Mouse (Mus musculus): Measurements from ENCODE around the gene Soat2. TPM values are rescaled to one million over a fixed set of nuclear protein-coding genes. Genes with fewer than 3 reads are reported as not detected.

Soat2 gene
- polyA plus RNA-seq, 1 experiment from 2014 or later = 0.20 TPM

DNA sequence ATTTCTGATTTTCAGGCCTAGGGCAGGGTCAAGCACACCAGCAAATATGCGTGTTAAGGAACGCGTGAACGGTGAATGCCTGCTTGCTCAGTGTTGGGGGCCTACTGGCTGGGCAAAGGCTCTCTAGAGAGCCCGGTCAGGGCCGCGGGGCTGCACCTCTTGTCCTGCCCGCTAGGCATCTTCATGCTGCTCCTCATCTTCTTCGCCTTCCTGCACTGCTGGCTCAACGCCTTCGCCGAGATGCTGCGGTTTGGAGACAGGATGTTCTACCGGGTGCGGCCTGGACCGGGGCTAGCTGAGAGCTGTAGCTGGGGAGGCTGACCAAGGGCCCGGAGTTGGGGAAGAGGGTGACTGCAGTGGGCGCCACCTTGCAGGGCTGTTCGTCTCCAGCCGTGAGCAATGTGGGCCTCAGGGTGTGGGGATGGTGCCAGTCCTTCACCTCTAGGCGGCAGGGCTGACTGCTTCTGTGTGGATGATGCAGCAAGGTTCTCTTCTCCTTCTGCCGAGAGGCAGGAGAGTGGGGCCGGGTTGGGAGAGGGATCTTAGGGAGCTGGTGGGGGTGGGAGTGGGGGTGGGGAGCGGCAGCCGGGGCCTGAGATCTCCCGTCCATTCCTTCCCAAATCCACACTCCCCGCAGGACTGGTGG, 10.2 kb downstream of the Soat2 start:
- WGBS = 63% methylated on average over 26 of the region's 27 CpGs

DNA sequence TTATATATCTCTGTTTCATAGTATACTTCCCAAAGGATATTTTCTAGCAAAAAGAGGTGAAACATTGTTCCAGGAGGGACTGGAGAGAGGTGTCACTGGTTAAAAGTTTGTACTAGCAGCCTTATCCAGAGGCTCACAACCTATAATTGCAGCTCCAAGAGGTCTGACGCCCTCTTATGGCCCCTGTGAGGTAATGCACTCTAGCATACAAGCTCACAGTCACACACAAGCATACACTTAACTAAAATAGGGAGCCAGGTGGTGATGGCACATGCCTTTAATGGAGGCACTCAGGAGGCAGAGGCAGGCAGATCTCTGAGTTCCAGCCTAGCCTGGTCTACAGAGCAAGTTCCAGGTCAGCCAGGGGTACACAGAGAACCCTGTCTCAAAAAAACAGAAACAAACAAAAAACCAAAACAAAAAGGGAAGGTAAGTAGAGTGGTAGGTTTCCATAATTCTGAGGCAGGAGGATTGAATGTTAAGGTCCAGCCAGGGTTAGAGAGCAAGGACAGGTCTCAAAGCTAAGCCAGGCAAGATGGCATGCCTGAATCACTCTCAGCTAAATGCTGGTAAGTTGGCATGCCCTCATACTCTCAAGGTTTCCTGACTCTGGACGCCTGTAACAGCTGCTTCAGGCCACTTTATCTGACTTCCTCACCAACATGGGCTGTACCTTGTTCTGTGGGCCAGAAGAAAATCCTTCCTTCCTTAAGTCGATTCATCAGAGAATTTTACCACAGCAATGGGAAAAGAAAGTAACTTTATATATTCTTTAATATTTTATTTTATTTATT, 13.8 kb downstream of the Soat2 start:
- no peak overlapping the region for H3K4me3 ChIP-seq
- peaks cover 44% of the 10 kb centered on the region for H3K4me1 ChIP-seq
- no peaks in the 10 kb centered on the region for H3K9me3 ChIP-seq
- no peak overlapping the region for H3K9ac ChIP-seq
- H3K36me3 ChIP-seq = no peaks in the 10 kb centered on the region
- H3K27me3 ChIP-seq = no peaks in the 10 kb centered on the region
- no peak overlapping the region for H3K4me2 ChIP-seq (replicated peaks)
- H3K27ac ChIP-seq = no peak overlapping the region
- no peak for ATAC-seq (ENCODE audit: low FRiP score, low read depth)
- WGBS = 62% methylated on average over 3 of the region's 3 CpGs

More for the DNA sequence above, 10.2 kb downstream of the Soat2 start:
- no peaks in the 10 kb centered on the region for H3K9me3 ChIP-seq
- H3K4me2 ChIP-seq (replicated peaks) = no peak overlapping the region
- H3K4me1 ChIP-seq = peaks cover 9% of the 10 kb centered on the region
- no peaks in the 10 kb centered on the region for H3K27me3 ChIP-seq
- H3K4me3 ChIP-seq = no peak overlapping the region
- H3K9ac ChIP-seq = no peak overlapping the region
- no peak overlapping the region for H3K27ac ChIP-seq
- H3K36me3 ChIP-seq = no peaks in the 10 kb centered on the region
- no peak for ATAC-seq (ENCODE audit: low FRiP score, low read depth)

GRCm38 (mm10) chr15:102165468-102166100, 15.3 kb downstream of the Soat2 start:
- Histone ChIP-seq H3K27ac (0 out of 2 replicates have a peak overlapping the region, but pooled peaks have one; percentile 33), H3K9ac (no peak overlapping the region), H3K4me1 (peaks cover 45% of the 10 kb centered on the region), H3K27me3 (no peaks in the 10 kb centered on the region), H3K9me3 (no peaks in the 10 kb centered on the region), H3K4me3 (no peak overlapping the region), H3K36me3 (no peaks in the 10 kb centered on the region), H3K4me2 (replicated peaks) (no peak overlapping the region)
- 34% methylated on average over 6 of the region's 6 CpGs for WGBS
- no peak for ATAC-seq (ENCODE audit: low FRiP score, low read depth)

GRCm38 (mm10) chr15:102167620-102168021, 17.3 kb downstream of the Soat2 start:
- peaks cover 45% of the 10 kb centered on the region for H3K4me1 ChIP-seq
- H3K9ac ChIP-seq = peak overlapping the region; percentile 35; the same call in 1 of the 2 replicates
- H3K9me3 ChIP-seq = no peaks in the 10 kb centered on the region
- no peaks in the 10 kb centered on the region for H3K27me3 ChIP-seq
- no peaks in the 10 kb centered on the region for H3K36me3 ChIP-seq
- peak overlapping the region; percentile 31 for H3K4me2 ChIP-seq (replicated peaks)
- peak; percentile 80 for ATAC-seq (ENCODE audit: low FRiP score, low read depth)
- no peak overlapping the region for H3K4me3 ChIP-seq
- peak overlapping the region; percentile 73 for H3K27ac ChIP-seq
- WGBS = 22% methylated on average over 6 of the region's 6 CpGs

DNA sequence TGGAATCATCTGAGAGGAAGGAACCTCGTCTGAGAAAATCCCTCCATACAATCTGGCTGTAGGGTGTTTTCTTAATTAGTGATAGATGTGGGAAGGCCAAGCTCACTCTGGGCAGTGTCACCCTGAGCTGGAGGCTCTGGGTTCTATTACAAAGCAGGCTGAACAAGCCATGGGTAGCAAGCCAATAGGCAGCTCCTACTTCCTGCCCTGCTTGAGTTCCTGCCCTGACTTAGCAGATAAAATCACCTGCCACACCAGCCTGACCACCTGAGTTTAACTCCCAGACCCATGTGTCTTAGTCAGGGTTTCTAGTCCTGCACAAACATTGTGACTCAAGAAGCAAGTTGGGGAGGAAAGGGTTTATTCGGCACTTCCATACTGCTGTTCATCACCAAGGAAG, 18.7 kb downstream of the Soat2 start:
- Histone ChIP-seq H3K9ac (no peak overlapping the region), H3K4me3 (no peak overlapping the region), H3K4me2 (replicated peaks) (no peak overlapping the region), H3K36me3 (peaks cover 3% of the 10 kb centered on the region; the same call in 1 of the 2 replicates), H3K27ac (no peak overlapping the region), H3K9me3 (0 out of 2 replicates have a peak, but pooled peaks cover under 1% of the 10 kb centered on the region), H3K27me3 (no peaks in the 10 kb centered on the region), H3K4me1 (peaks cover 45% of the 10 kb centered on the region)
- 60% methylated on average over 2 of the region's 2 CpGs for WGBS
- no peak for ATAC-seq (ENCODE audit: low FRiP score, low read depth)

GRCm38 (mm10) chr15:102173581-102173980, 23.3 kb downstream of the Soat2 start:
- ATAC-seq (ENCODE audit: low FRiP score, low read depth) = no peak
- Histone ChIP-seq H3K4me2 (replicated peaks) (no peak overlapping the region), H3K4me1 (peaks cover 7% of the 10 kb centered on the region), H3K27me3 (no peaks in the 10 kb centered on the region), H3K27ac (no peak overlapping the region), H3K36me3 (peaks cover 33% of the 10 kb centered on the region), H3K9me3 (peaks cover 7% of the 10 kb centered on the region; the same call in 1 of the 2 replicates), H3K9ac (no peak overlapping the region), H3K4me3 (no peak overlapping the region)
- WGBS = 81% methylated on average over 3 of the region's 3 CpGs

- no peak overlapping the region for H3K9ac ChIP-seq
- ATAC-seq (ENCODE audit: low FRiP score, low read depth) = no peak
- H3K9me3 ChIP-seq = peaks cover 7% of the 10 kb centered on the region; the same call in 1 of the 2 replicates
- H3K27ac ChIP-seq = no peak overlapping the region
- peaks cover 46% of the 10 kb centered on the region for H3K36me3 ChIP-seq
- H3K4me2 ChIP-seq (replicated peaks) = no peak overlapping the region
- H3K27me3 ChIP-seq = no peaks in the 10 kb centered on the region
- WGBS = 81% methylated on average over 16 of the region's 16 CpGs
- H3K4me3 ChIP-seq = no peak overlapping the region
- no peaks in the 10 kb centered on the region for H3K4me1 ChIP-seq
Measured at GRCm38 (mm10) chr15:102175736-102176319, 25.5 kb downstream of the Soat2 start.

DNA sequence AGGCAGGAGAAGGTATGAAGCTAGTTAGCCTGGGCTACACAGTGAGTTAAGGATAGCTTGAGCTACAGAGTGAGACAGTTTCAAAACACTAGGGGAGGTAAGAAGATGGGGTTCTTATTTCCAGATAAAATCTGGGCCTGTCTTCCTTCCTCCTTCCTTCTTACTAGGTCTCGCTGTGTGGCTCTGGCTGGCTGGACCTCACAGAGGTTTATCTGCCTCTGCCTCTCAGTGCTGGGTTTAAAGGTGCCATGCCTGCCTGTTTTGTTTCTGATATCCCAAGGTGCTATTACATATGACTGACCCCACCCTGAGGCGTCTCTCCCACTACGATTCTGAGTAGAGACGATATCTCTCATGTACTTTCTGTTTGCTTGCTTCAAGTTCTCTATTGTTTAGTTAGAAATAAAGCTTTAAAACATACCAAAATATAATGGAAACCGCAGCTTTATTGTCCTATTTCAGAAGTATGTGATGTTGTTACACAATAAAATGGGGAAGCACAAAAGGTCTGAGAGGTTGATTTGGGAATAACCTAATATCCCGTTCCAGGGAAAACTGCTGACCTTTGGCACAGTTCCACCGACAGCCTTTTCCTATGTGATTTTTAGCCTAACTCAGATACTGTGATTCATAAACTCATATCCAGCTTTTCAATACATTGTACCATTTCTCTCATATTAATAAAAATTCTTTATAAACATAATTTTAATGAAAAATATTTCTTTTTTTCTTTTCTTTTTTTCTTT, 26.4 kb downstream of the Soat2 start:
- Histone ChIP-seq H3K36me3 (peaks cover 51% of the 10 kb centered on the region), H3K9ac (no peak overlapping the region), H3K4me1 (no peaks in the 10 kb centered on the region), H3K4me2 (replicated peaks) (no peak overlapping the region), H3K27me3 (no peaks in the 10 kb centered on the region), H3K9me3 (peaks cover 7% of the 10 kb centered on the region; the same call in 1 of the 2 replicates), H3K27ac (no peak overlapping the region), H3K4me3 (no peak overlapping the region)
- no peak for ATAC-seq (ENCODE audit: low FRiP score, low read depth)
- WGBS = 90% methylated on average over 7 of the region's 7 CpGs

DNA sequence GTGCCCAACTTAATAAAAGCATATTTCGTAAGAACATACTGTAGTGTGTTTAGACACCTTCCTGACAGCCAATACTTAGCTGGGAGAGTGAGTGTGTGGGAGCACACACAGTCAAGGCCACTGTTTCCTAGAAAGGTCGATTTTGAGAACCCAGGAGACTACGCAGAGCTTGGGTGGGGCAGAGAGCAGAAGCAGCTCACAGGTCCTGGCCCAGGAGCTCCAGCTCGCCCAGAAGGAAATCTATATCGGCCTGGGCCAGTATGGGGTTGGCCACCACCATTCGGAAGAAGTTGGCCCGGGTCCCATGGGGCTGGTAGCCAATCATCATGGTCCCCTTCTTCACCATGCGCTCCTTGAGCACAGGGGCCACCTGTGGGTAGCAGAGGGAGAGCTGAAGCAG, 27.1 kb downstream of the Soat2 start:
- H3K27ac ChIP-seq = no peak overlapping the region
- H3K4me2 ChIP-seq (replicated peaks) = no peak overlapping the region
- H3K4me1 ChIP-seq = no peaks in the 10 kb centered on the region
- WGBS = 83% methylated on average over 8 of the region's 8 CpGs
- no peak overlapping the region for H3K9ac ChIP-seq
- H3K9me3 ChIP-seq = peaks cover 7% of the 10 kb centered on the region; the same call in 1 of the 2 replicates
- no peak for ATAC-seq (ENCODE audit: low FRiP score, low read depth)
- H3K27me3 ChIP-seq = no peaks in the 10 kb centered on the region
- H3K4me3 ChIP-seq = no peak overlapping the region
- H3K36me3 ChIP-seq = peaks cover 51% of the 10 kb centered on the region

- Histone ChIP-seq H3K4me3 (no peak overlapping the region), H3K27me3 (no peaks in the 10 kb centered on the region), H3K36me3 (peaks cover 56% of the 10 kb centered on the region), H3K4me1 (no peaks in the 10 kb centered on the region), H3K4me2 (replicated peaks) (no peak overlapping the region), H3K27ac (no peak overlapping the region), H3K9me3 (peaks cover 7% of the 10 kb centered on the region; the same call in 1 of the 2 replicates), H3K9ac (no peak overlapping the region)
- ATAC-seq (ENCODE audit: low FRiP score, low read depth) = no peak
- 13% methylated on average over 6 of the region's 6 CpGs for WGBS
Measured at GRCm38 (mm10) chr15:102178279-102178678, 28.0 kb downstream of the Soat2 start.

- 81% methylated on average over 9 of the region's 9 CpGs for WGBS
- peaks cover 6% of the 10 kb centered on the region; the same call in 1 of the 2 replicates for H3K9me3 ChIP-seq
- no peak overlapping the region for H3K4me3 ChIP-seq
- H3K4me1 ChIP-seq = no peaks in the 10 kb centered on the region
- H3K27me3 ChIP-seq = no peaks in the 10 kb centered on the region
- H3K9ac ChIP-seq = no peak overlapping the region
- H3K27ac ChIP-seq = no peak overlapping the region
- no peak for ATAC-seq (ENCODE audit: low FRiP score, low read depth)
- H3K4me2 ChIP-seq (replicated peaks) = no peak overlapping the region
- H3K36me3 ChIP-seq = peaks cover 61% of the 10 kb centered on the region
Measured at GRCm38 (mm10) chr15:102179106-102179505, 28.8 kb downstream of the Soat2 start.
